Mouse (Mus musculus) spleen, adult 2 months (tissue): Measurements from ENCODE around the gene Acsbg2.

Source experiments
- CTCF ChIP-seq: fragments of 200-500 bp; IDR thresholded peaks from 2 replicates; pipeline ENCODE4 v1.5.1; 2011; ENCODE audit warnings: mild to moderate bottlenecking, inconsistent platforms; ENCODE audit not compliant: insufficient read depth, insufficient read length, insufficient replicate concordance; ENCODE audit errors: extremely low read depth
- POLR2A ChIP-seq: fragments of 200-500 bp; IDR thresholded peaks from 2 replicates; pipeline ENCODE4 v1.6.1; 2011; ENCODE audit warnings: low read depth, low read length, inconsistent platforms

DNA sequence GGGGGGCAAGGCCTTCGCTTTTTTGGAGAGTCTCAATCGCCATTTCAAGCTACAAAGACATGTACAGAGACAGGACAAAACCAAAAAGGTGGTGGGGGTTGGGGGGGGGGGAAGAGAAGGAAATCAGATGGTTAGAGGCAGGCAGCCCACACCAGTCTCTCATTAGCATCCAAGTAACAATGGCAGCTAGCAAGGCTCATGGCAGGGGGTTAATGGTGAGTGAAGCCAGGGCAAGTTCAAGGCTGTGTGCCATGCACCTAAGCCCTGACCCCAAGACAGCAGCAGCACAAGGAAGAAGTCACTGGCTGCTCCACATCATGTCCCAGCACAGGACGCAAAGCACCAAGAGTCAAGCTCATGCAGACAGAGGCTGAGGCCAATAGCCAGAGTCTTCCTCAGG, 75.0 kb downstream of the Acsbg2 start:
- TF ChIP-seq CTCF (no peak), POLR2A (no peak)
